Mouse (Mus musculus) lung, postnatal 10 days (tissue): ENCODE measurements around the gene Hspa2.

Experiments
- DNase-seq: peaks from one replicate; pipeline ENCODE4 v3.0.0; 2021

Gene Hspa2

GRCm38 (mm10) chr12:76378556-76378955, 25.4 kb upstream of the Hspa2 start:
- no peak for DNase-seq

- DNase-seq: no peak
These were observed 23.8 kb upstream of the Hspa2 start for GRCm38 (mm10) chr12:76380151-76380550.

GRCm38 (mm10) chr12:76385342-76385741, 18.6 kb upstream of the Hspa2 start:
- peak; percentile 24 for DNase-seq

GRCm38 (mm10) chr12:76388794-76389193, 15.2 kb upstream of the Hspa2 start:
- no peak for DNase-seq

- DNase-seq: no peak
These were observed 12.2 kb upstream of the Hspa2 start for GRCm38 (mm10) chr12:76391595-76392271.

- DNase-seq: no peak
These were observed 11.0 kb upstream of the Hspa2 start for GRCm38 (mm10) chr12:76392979-76393378.

GRCm38 (mm10) chr12:76397281-76397680, 6.7 kb upstream of the Hspa2 start:
- DNase-seq: no peak

- no peak for DNase-seq
These were observed 2.3 kb upstream of the Hspa2 start for GRCm38 (mm10) chr12:76401674-76402073.

GRCm38 (mm10) chr12:76402991-76403885, 738 bp upstream of the Hspa2 start:
- DNase-seq: no peak

GRCm38 (mm10) chr12:76404836-76405182, 833 bp downstream of the Hspa2 start:
- DNase-seq: peak; percentile 8

GRCm38 (mm10) chr12:76405183-76405970, 1.4 kb downstream of the Hspa2 start:
- peak; percentile 25 for DNase-seq

GRCm38 (mm10) chr12:76405971-76406370, 2.0 kb downstream of the Hspa2 start:
- DNase-seq: no peak

- DNase-seq: no peak
These were observed 3.2 kb downstream of the Hspa2 start for GRCm38 (mm10) chr12:76407184-76407583.

- DNase-seq: no peak
These were observed 5.2 kb downstream of the Hspa2 start for GRCm38 (mm10) chr12:76409166-76409565.

- no peak for DNase-seq
These were observed 11.5 kb downstream of the Hspa2 start for GRCm38 (mm10) chr12:76415383-76416010.

GRCm38 (mm10) chr12:76417433-76417854, 13.5 kb downstream of the Hspa2 start, which contains the start of gene Ppp1r36:
Gene Ppp1r36, plus strand, starts transcription at chr12:76417538.
- DNase-seq: peak; percentile 41

- DNase-seq: no peak
These were observed 14.4 kb downstream of the Hspa2 start for GRCm38 (mm10) chr12:76418346-76418745.

GRCm38 (mm10) chr12:76425256-76425655, 21.3 kb downstream of the Hspa2 start:
- no peak for DNase-seq

GRCm38 (mm10) chr12:76427546-76427945, 23.6 kb downstream of the Hspa2 start:
- DNase-seq: no peak

GRCm38 (mm10) chr12:76430879-76431406, 27.0 kb downstream of the Hspa2 start:
- peak; percentile 24 for DNase-seq

GRCm38 (mm10) chr12:76431431-76431830, 27.5 kb downstream of the Hspa2 start:
- DNase-seq: peak; percentile 15

- no peak for DNase-seq
These were observed 30.1 kb downstream of the Hspa2 start for GRCm38 (mm10) chr12:76434111-76434510.
